Mouse (Mus musculus) granulocyte monocyte progenitor cell, adult 5-6 weeks (primary cell): ENCODE measurements around the gene Zdhhc14. TPM values are rescaled to one million over a fixed set of nuclear protein-coding genes. Genes with fewer than 3 reads are reported as not detected.
A peak's percentile ranks its signal among the peaks of the same experiment; 100 is the strongest.

Experiments used
- ATAC-seq: replicated peaks from 2 replicates; pipeline ENCODE4 v1.8.0; 2016; ENCODE audit warnings: mild to moderate bottlenecking, moderate TSS enrichment, inconsistent platforms; ENCODE audit not compliant: poor library complexity, severe bottlenecking
- total RNA-seq, 2 experiments: library from RNA; stranded (forward) in 1 of 2; stranded (reverse) in 1 of 2; fragments of 200-712, 200-1000 nt in 1 of 2; fragments of >200 nt in 1 of 2; fragmentation: Nextera tagmentation in 1 of 2; gene quantifications; 2 replicates each; pipeline ENCODE4 v1.2.3; 2014 to 2017

Gene Zdhhc14
- total RNA-seq, 2 experiments from 2014 or later: 1.4 to 3.4 TPM

- no peak for ATAC-seq
Measured at GRCm38 (mm10) chr17:5763768-5764167, 271.4 kb downstream of the Zdhhc14 start.

- ATAC-seq: peak; percentile 38; the same call in 1 of the 2 replicates
Measured at GRCm38 (mm10) chr17:5764270-5764669, 271.9 kb downstream of the Zdhhc14 start.

GRCm38 (mm10) chr17:5765746-5766145 is 273.4 kb downstream of the Zdhhc14 start:
- ATAC-seq: peak; percentile 78

GRCm38 (mm10) chr17:5768164-5768705 is 275.9 kb downstream of the Zdhhc14 start:
- ATAC-seq: no peak

GRCm38 (mm10) chr17:5768810-5769520 is 276.6 kb downstream of the Zdhhc14 start:
- ATAC-seq: no peak

- no peak for ATAC-seq
Measured at GRCm38 (mm10) chr17:5769776-5770175, 277.4 kb downstream of the Zdhhc14 start.

GRCm38 (mm10) chr17:5770265-5771249 is 278.2 kb downstream of the Zdhhc14 start:
- peak; percentile 69 for ATAC-seq

- no peak for ATAC-seq
Measured at GRCm38 (mm10) chr17:5780213-5780975, 288.0 kb downstream of the Zdhhc14 start.

GRCm38 (mm10) chr17:5785238-5785637 is 292.9 kb downstream of the Zdhhc14 start:
- ATAC-seq: peak; percentile 85

- no peak for ATAC-seq
Measured at GRCm38 (mm10) chr17:5792164-5792791, 299.9 kb downstream of the Zdhhc14 start.

GRCm38 (mm10) chr17:5793593-5793992 is 301.2 kb downstream of the Zdhhc14 start:
- ATAC-seq: no peak

- no peak for ATAC-seq
Measured at GRCm38 (mm10) chr17:5794276-5794675, 301.9 kb downstream of the Zdhhc14 start.

GRCm38 (mm10) chr17:5795369-5795768 is 303.0 kb downstream of the Zdhhc14 start:
- ATAC-seq: no peak

- peak; percentile 75 for ATAC-seq
Measured at GRCm38 (mm10) chr17:5795878-5796277, 303.5 kb downstream of the Zdhhc14 start.

GRCm38 (mm10) chr17:5797124-5797760 is 304.9 kb downstream of the Zdhhc14 start:
- ATAC-seq: peak; percentile 21

- ATAC-seq: peak; percentile 57
Measured at GRCm38 (mm10) chr17:5798221-5798801, 306.0 kb downstream of the Zdhhc14 start.

GRCm38 (mm10) chr17:5798900-5799299 is 306.5 kb downstream of the Zdhhc14 start:
- ATAC-seq: no peak

- ATAC-seq: no peak
Measured at GRCm38 (mm10) chr17:5799396-5800021, 307.2 kb downstream of the Zdhhc14 start.
